Mouse (Mus musculus) ES-E14 (cell line): ENCODE data around the gene Atp6v0e2.

ENCODE experiments used
- CHD2 ChIP-seq: IDR thresholded peaks from 2 replicates; pipeline ENCODE4 v1.6.1; 2014; ENCODE audit warnings: mild to moderate bottlenecking, low read depth, low read length, inconsistent platforms
- HCFC1 ChIP-seq: IDR thresholded peaks from 2 replicates; pipeline ENCODE4 v1.6.1; 2012; ENCODE audit warnings: low read length, inconsistent platforms, borderline replicate concordance; ENCODE audit not compliant: insufficient read depth
- MAFK ChIP-seq: IDR thresholded peaks from 2 replicates; pipeline ENCODE4 v1.6.1; 2014; ENCODE audit warnings: mild to moderate bottlenecking, low read depth, low read length, inconsistent platforms; ENCODE audit not compliant: insufficient read depth
- ZC3H11A ChIP-seq: IDR thresholded peaks from 2 replicates; pipeline ENCODE4 v1.6.1; 2012; ENCODE audit warnings: low read depth, mild to moderate bottlenecking, inconsistent platforms, low read length, borderline replicate concordance
- ZNF384 ChIP-seq: IDR thresholded peaks from 2 replicates; pipeline ENCODE4 v1.6.1; 2012; ENCODE audit warnings: low read depth, low read length, inconsistent platforms

- TF ChIP-seq HCFC1 (no peak), CHD2 (no peak), MAFK (no peak), ZC3H11A (no peak), ZNF384 (no peak)
Measured at GRCm38 (mm10) chr6:48540721-48541120, 3.3 kb downstream of the Atp6v0e2 start.
